Mouse (Mus musculus) duodenum, adult 2 months (tissue): ENCODE measurements around the gene Bhlhb9. TPM values are rescaled to one million over a fixed set of nuclear protein-coding genes. Genes with fewer than 3 reads are reported as not detected.

Experiments used
- polyA plus RNA-seq: library from polyadenylated mRNA; depleted of rRNA; stranded (reverse); fragments of >200 nt; gene quantifications from 2 replicates; pipeline ENCODE4 v1.2.3, GENCODE M21; 2012; ENCODE audit warnings: low replicate concordance; rRNA removed

Gene Bhlhb9
- 0.26 and 0.46 TPM in 2 replicates for polyA plus RNA-seq

DNA sequence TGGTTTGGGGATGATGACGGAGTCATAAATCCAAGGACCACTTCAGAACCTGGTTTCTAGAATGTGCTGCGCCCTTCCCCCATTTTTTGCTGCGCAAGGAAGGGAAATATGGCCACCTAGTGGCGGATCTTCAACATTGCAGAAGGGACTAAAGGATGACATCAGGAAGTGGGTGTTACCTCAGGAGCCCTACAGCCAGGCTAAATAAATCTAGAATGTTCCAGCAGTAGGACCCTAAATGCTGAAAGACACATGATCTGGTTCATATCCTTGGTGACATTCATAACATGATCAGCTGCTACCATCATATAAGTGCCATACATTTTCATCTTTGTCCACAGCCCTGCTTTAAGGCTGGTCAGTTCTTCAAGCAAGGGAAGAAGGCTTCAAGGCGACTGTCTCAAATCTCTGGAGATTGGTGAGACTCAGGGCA lies at the start of gene Bhlhb9:
Bhlhb9 (plus strand) TSS at position 383 of the 433 bp plus-strand sequence.

DNA sequence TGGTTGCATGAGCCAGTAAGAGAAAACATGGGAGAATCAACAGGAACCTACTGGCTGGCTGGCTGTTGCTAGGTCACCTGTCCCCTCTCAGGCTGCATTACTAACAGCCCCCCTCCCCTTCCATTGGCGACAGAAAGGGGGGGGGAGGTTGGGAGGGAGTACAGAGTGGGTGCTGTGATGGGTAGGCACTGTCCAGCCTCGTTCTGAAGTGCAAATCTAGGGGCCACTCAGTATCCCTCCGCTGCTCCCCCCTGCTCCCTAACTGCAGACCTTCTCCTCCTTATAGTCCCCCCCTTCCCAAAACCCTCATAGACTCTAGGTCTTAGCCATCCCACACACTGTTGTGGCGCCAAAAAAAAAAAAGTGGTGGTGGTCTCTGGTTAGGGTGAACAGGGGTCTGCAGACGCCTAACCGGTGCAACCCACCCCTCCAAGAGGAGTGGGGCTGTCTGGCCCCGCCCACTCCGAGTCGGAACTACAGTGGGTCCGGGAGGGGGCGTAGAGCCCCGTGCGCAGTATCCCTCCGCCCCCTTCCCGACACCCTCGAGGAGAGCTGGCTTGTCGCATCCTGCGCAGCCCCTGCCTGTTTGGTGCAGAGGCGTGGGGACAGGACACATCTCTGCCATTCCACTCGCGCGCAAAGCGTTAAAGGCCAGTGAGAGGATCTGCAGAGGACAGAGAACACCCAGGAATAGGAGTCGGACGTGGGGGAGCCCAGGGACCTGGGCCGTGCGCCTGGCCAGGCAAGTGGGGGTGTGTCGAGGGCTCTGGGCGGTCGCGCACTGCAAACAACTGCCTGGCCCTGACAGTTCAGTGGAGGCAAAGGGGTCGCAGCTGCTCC lies 41.3 kb downstream of the Bhlhb9 start, which contains the start of gene Gprasp2:
Gprasp2 (plus strand) TSS at position 514 of the 840 bp plus-strand sequence.

Other genes starting within 250 kb of the Bhlhb9 start
- 0.06 TPM in 1 of 2 replicates, not detected in the other for gene Nxf7, start 198.8 kb upstream of the Bhlhb9 start, polyA plus RNA-seq
- not detected in 2 replicates for gene Prame, start 169.9 kb upstream of the Bhlhb9 start, polyA plus RNA-seq
- not detected in 2 replicates for gene Tcp11x2, start 103.8 kb upstream of the Bhlhb9 start, polyA plus RNA-seq
- not detected in 2 replicates for gene Tmsb15a, start 72.3 kb upstream of the Bhlhb9 start, polyA plus RNA-seq
- 0.08 and 0.18 TPM in 2 replicates for gene Armcx5, start 54.9 kb upstream of the Bhlhb9 start, polyA plus RNA-seq
- gene Gprasp1, start 54.9 kb upstream of the Bhlhb9 start, polyA plus RNA-seq = 1.6 and 10.2 TPM in 2 replicates
- gene Gprasp2, start 41.4 kb downstream of the Bhlhb9 start, polyA plus RNA-seq = 0.18 and 2.4 TPM in 2 replicates
- 1.1 and 1.2 TPM in 2 replicates for gene Arxes2, start 196.2 kb downstream of the Bhlhb9 start, polyA plus RNA-seq
- 0.31 and 0.57 TPM in 2 replicates for gene Arxes1, start 235.8 kb downstream of the Bhlhb9 start, polyA plus RNA-seq